ENCODE assay signal across 19 mouse cellular contexts in the genomic region with DNA sequence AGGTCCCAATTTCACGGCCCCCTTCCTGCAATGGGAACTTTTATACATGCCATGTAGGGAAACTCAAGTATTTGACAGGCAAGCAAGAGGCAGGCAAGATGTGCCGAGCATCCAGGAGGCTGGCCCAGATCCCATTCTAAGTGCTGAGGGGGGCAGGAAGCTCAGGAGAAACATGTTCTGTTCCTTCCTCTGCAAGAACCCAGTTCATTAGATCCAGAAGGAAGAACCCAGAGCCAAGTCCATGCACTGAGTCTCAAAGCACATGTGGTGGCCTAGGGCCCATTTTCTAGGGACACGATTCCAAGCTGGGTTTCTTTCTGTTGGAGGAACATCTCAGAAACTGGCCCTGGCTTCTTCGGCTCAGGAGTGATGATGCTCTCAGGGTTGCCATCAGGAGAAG. TPM values are rescaled to one million over a fixed set of nuclear protein-coding genes. Genes with fewer than 3 reads are reported as not detected.
DNase-seq lines count a peak whose midpoint lies in the region; ATAC-seq and TF ChIP-seq lines count a peak whose summit lies in the region.
"Had no signal": no experiment of that assay in that cellular context is flagged by ENCODE, and none has a peak within 500 bp of the region (broad histone marks: within the 10 kb centered on the region; RNA-seq: fewer than 3 reads in every experiment).

No protein-coding gene starts in this region.

- in situ Hi-C loops in CH12.LX (cut with MboI; ENCODE audit: low pct_ligation_motif_present, low pct_unique_long_range_greater_than_20kb, low sequenced_read_pairs), result loop anchor here (10.0 kb wide), 1 partner anchor 109 kb away; no protein-coding TSS in a partner anchor

- no peaks in the 10 kb centered on the region for H3K9me3 ChIP-seq in limb, embryonic 13.5 days
- H3K9me3 ChIP-seq in limb, embryonic 10.5 days (replicated peaks), result no peaks in the 10 kb centered on the region
- H3K9me3 ChIP-seq in CH12.LX (replicated peaks; ENCODE audit: low read length), result no peaks in the 10 kb centered on the region
- no peaks in the 10 kb centered on the region for H3K9me3 ChIP-seq in limb, embryonic 14.5 days (ENCODE audit: control insufficient read depth, low read length)
- H3K9me3 ChIP-seq: limb, embryonic 12.5 days; liver, embryonic 15.5 days; midbrain, embryonic 10.5 days had no signal

- H3K79me2 ChIP-seq in CH12.LX (replicated peaks; ENCODE audit: control insufficient read depth, extremely low read depth, insufficient read depth, poor library complexity, severe bottlenecking), result no peaks in the 10 kb centered on the region

- no peaks in the 10 kb centered on the region for H3K36me3 ChIP-seq in limb, embryonic 13.5 days
- no peaks in the 10 kb centered on the region for H3K36me3 ChIP-seq in limb, embryonic 10.5 days
- H3K36me3 ChIP-seq in CH12.LX (replicated peaks in 1 of 2; ENCODE audit: control insufficient read depth in 1 of 2, insufficient read depth in 1 of 2, low read length in 1 of 2), result peaks cover 65 to 85% of the 10 kb centered on the region in 2 experiments
- H3K36me3 ChIP-seq in limb, embryonic 14.5 days (ENCODE audit: control insufficient read depth, insufficient read depth, low read length), result no peaks in the 10 kb centered on the region
- H3K36me3 ChIP-seq: limb, embryonic 12.5 days; liver, embryonic 15.5 days had no signal

- dilution Hi-C loops in CH12.LX (cut with MboI; ENCODE audit: extremely low pct_ligation_motif_present, extremely low pct_unique_long_range_greater_than_20kb, low sequenced_read_pairs), result no loop called here

- no peak for ATAC-seq in limb, embryonic 13.5 days (ENCODE audit: low FRiP score, low read depth)
- no peak for ATAC-seq in limb, embryonic 14.5 days (ENCODE audit: low FRiP score, low read depth)
- ATAC-seq: forebrain, postnatal 0 days had no signal

- H3K27me3 ChIP-seq in limb, embryonic 13.5 days, result 0 out of 2 replicates have a peak, but pooled peaks cover 5% of the 10 kb centered on the region
- no peaks in the 10 kb centered on the region for H3K27me3 ChIP-seq in limb, embryonic 10.5 days (ENCODE audit: low read depth, poor library complexity, severe bottlenecking)
- H3K27me3 ChIP-seq in CH12.LX (replicated peaks), result no peaks in the 10 kb centered on the region
- no peaks in the 10 kb centered on the region for H3K27me3 ChIP-seq in limb, embryonic 14.5 days (ENCODE audit: control insufficient read depth, insufficient read depth, low read length)
- H3K27me3 ChIP-seq: limb, embryonic 12.5 days; liver, embryonic 15.5 days had no signal

- no peak for TF ChIP-seq RAD21 in CH12.LX (IDR thresholded peaks at IDR 0.05; ENCODE audit: low read depth, low read length)

- H3K4me2 ChIP-seq in limb, embryonic 13.5 days (replicated peaks), result no peak overlapping the region
- peak overlapping the region; percentile 34; the same call in 1 of the 2 replicates for H3K4me2 ChIP-seq in CH12.LX (ENCODE audit: insufficient read depth, low read depth, poor library complexity, severe bottlenecking)
- no peak overlapping the region for H3K4me2 ChIP-seq in limb, embryonic 14.5 days (replicated peaks; ENCODE audit: low read depth, low read length, severe bottlenecking)
- H3K4me2 ChIP-seq: limb, embryonic 12.5 days; liver, embryonic 15.5 days had no signal

- no peak for TF ChIP-seq EP300 in CH12.LX (IDR thresholded peaks at IDR 0.05; ENCODE audit: low read length)

- H3K4me1 ChIP-seq in limb, embryonic 13.5 days, result peaks cover 58% of the 10 kb centered on the region
- H3K4me1 ChIP-seq in limb, embryonic 10.5 days, result peaks cover 39% of the 10 kb centered on the region
- peaks cover 38 to 73% of the 10 kb centered on the region in 2 experiments for H3K4me1 ChIP-seq in CH12.LX (ENCODE audit: control insufficient read depth in 1 of 2, insufficient read depth in 2 of 2)
- H3K4me1 ChIP-seq in limb, embryonic 14.5 days (ENCODE audit: control insufficient read depth, insufficient read depth, low read length), result peaks cover 40% of the 10 kb centered on the region
- H3K4me1 ChIP-seq: liver, embryonic 15.5 days had no signal

- peak; percentile 50 for DNase-seq in gastrocnemius, adult 18-20 months (ENCODE audit: low spot score)
- DNase-seq in gastrocnemius, postnatal 14 days, result no peak
- no peak for DNase-seq in limb, embryonic 10.5 days (ENCODE audit: low spot score)
- no peak for DNase-seq in CH12.LX (ENCODE audit: extremely low read depth)
- no peak for DNase-seq in limb, embryonic 14.5 days (ENCODE audit: low spot score)
- no peak for DNase-seq in right cerebral cortex, adult 2 months (ENCODE audit: low spot score in 2 of 2)
- no peak for DNase-seq in cerebellum, postnatal 4 days (ENCODE audit: low spot score in 2 of 2)
- DNase-seq: cerebellum, adult 8-10 months; forebrain, postnatal 0 days; gastrocnemius, postnatal 36 days; kidney, adult 11 months; right cerebral cortex, adult 18-20 months; thymus, postnatal 36 days had no signal

- no peak for TF ChIP-seq CTCF in CH12.LX (conservative IDR thresholded peaks at IDR 0.05 in 1 of 2, IDR thresholded peaks at IDR 0.05 in 1 of 2; ENCODE audit: low read depth in 2 of 2, low read length in 2 of 2)

- peak overlapping the region; percentile 53; the same call in 1 of the 2 replicates for H3K27ac ChIP-seq in limb, embryonic 13.5 days
- no peak overlapping the region for H3K27ac ChIP-seq in limb, embryonic 10.5 days
- peak overlapping the region; percentile 97 for H3K27ac ChIP-seq in CH12.LX (ENCODE audit: insufficient read depth, low read depth)
- peak overlapping the region; percentile 55 for H3K27ac ChIP-seq in limb, embryonic 14.5 days (replicated peaks; ENCODE audit: low read depth, low read length)
- H3K27ac ChIP-seq: liver, embryonic 15.5 days; midbrain, embryonic 10.5 days had no signal

- H3K4me3 ChIP-seq in limb, embryonic 13.5 days, result no peak overlapping the region
- no peak overlapping the region for H3K4me3 ChIP-seq in limb, embryonic 10.5 days
- no peak overlapping the region for H3K4me3 ChIP-seq in CH12.LX (replicated peaks in 1 of 3; ENCODE audit: low read depth in 2 of 3, low read length in 2 of 3, poor library complexity in 1 of 3)
- no peak overlapping the region for H3K4me3 ChIP-seq in limb, embryonic 14.5 days (replicated peaks; ENCODE audit: low read length)
- H3K4me3 ChIP-seq: limb, embryonic 12.5 days; liver, embryonic 15.5 days; midbrain, embryonic 10.5 days had no signal

- 71% methylated on average over 4 of the region's 4 CpGs for WGBS in limb, embryonic 13.5 days
- 93% methylated on average over 4 of the region's 4 CpGs for WGBS in limb, embryonic 10.5 days
- WGBS in limb, embryonic 14.5 days, result 71% methylated on average over 4 of the region's 4 CpGs

- H3K9ac ChIP-seq in limb, embryonic 13.5 days, result no peak overlapping the region
- peak overlapping the region; percentile 35 for H3K9ac ChIP-seq in CH12.LX (ENCODE audit: insufficient read depth, low read depth)
- H3K9ac ChIP-seq in limb, embryonic 14.5 days (ENCODE audit: low read depth, low read length, severe bottlenecking), result no peak overlapping the region
- H3K9ac ChIP-seq: forebrain, postnatal 0 days; limb, embryonic 12.5 days; liver, embryonic 15.5 days had no signal

- intact Hi-C loops in gastrocnemius, postnatal 14 days (cut with DNase I; ENCODE audit: low total_unique reads), result loop anchor here (10.0 kb wide), 1 partner anchor 59 kb away; no protein-coding TSS in a partner anchor

- no peak for TF ChIP-seq POLR2A in CH12.LX (IDR thresholded peaks at IDR 0.05; ENCODE audit: low read depth, low read length)
- TF ChIP-seq POLR2A in limb, embryonic 14.5 days (IDR thresholded peaks at IDR 0.05; ENCODE audit: borderline replicate concordance, extremely low read depth, insufficient read depth, insufficient read length), result no peak

TF ChIP-seq in CH12.LX, 34 proteins besides CTCF, POLR2A, EP300 and RAD21:
- no peak for TF ChIP-seq CHD1 (IDR thresholded peaks at IDR 0.05; ENCODE audit: low read depth, low read length)
- TF ChIP-seq JUN (IDR thresholded peaks at IDR 0.05; ENCODE audit: insufficient read depth, low read depth, low read length), result no peak
- no peak for TF ChIP-seq BHLHE40 (IDR thresholded peaks at IDR 0.05; ENCODE audit: low read depth, low read length)
- TF ChIP-seq RCOR1 (conservative IDR thresholded peaks at IDR 0.05; ENCODE audit: low read depth, low read length), result no peak
- TF ChIP-seq SIN3A (IDR thresholded peaks at IDR 0.05; ENCODE audit: low read length), result no peak
- no peak for TF ChIP-seq ZMIZ1 (IDR thresholded peaks at IDR 0.05; ENCODE audit: low read depth, low read length)
- TF ChIP-seq NRF1 (IDR thresholded peaks at IDR 0.05; ENCODE audit: low read depth, low read length), result no peak
- TF ChIP-seq ZNF384 (IDR thresholded peaks at IDR 0.05; ENCODE audit: low read depth, low read length), result no peak
- no peak for TF ChIP-seq TBP (conservative IDR thresholded peaks at IDR 0.05; ENCODE audit: low read depth, low read length)
- TF ChIP-seq SMC3 (IDR thresholded peaks at IDR 0.05; ENCODE audit: low read depth, low read length), result no peak

RNA-seq across cellular contexts. Expression of a gene that starts 24.6 kb away (rescaled TPM):
- total RNA-seq in gastrocnemius, adult 18-20 months (2021), result 1 to 10 TPM; 4.3 to 5.1 TPM
- total RNA-seq in gastrocnemius, postnatal 14 days (2021), result 10 to 100 TPM in 1 of 2 experiments, 1 to 10 TPM in 1; 8.5 to 13.1 TPM
- polyA plus RNA-seq in limb, embryonic 13.5 days (2015; fragmentation: Nextera tagmentation; extraction: Ambion mirVana), result 7.0 and 9.5 TPM in 2 replicates
- 5.5 and 5.9 TPM in 2 replicates for polyA plus RNA-seq in limb, embryonic 10.5 days (2016; fragmentation: Nextera tagmentation; extraction: Ambion mirVana)
- total RNA-seq in CH12.LX (2012; rRNA removed) (44.4 and 45.3 TPM in 2 replicates), CH12.LX (2014; rRNA removed) (30.2 and 33.8 TPM in 2 replicates)
- polyA plus RNA-seq in CH12.LX (2012; ENCODE audit: insufficient read length, low read depth), result 60.4 and 61.5 TPM in 2 replicates
- 12.6 and 13.2 TPM in 2 replicates for polyA plus RNA-seq in limb, embryonic 14.5 days (2012; rRNA removed)
- polyA plus RNA-seq in limb, embryonic 14.5 days (2014; fragmentation: Nextera tagmentation; extraction: Ambion mirVana), result 14.6 and 15.1 TPM in 2 replicates

RNA-seq across cellular contexts. Expression of a gene that starts 54.8 kb away (rescaled TPM):
- under 1 TPM; 0.16 to 0.36 TPM for total RNA-seq in gastrocnemius, adult 18-20 months (2021)
- 10 to 100 TPM in 1 of 2 experiments, 1 to 10 TPM in 1; 9.6 to 24.2 TPM for total RNA-seq in gastrocnemius, postnatal 14 days (2021)
- polyA plus RNA-seq in limb, embryonic 13.5 days (2015; fragmentation: Nextera tagmentation; extraction: Ambion mirVana), result 36.8 and 42.1 TPM in 2 replicates
- 11.0 and 13.7 TPM in 2 replicates for polyA plus RNA-seq in limb, embryonic 10.5 days (2016; fragmentation: Nextera tagmentation; extraction: Ambion mirVana)
- total RNA-seq in CH12.LX (2012; rRNA removed) (0.76 and 1.0 TPM in 2 replicates), CH12.LX (2014; rRNA removed) (4.7 and 5.6 TPM in 2 replicates)
- polyA plus RNA-seq in CH12.LX (2012; ENCODE audit: insufficient read length, low read depth), result 11.4 and 12.8 TPM in 2 replicates
- 41.2 and 46.2 TPM in 2 replicates for polyA plus RNA-seq in limb, embryonic 14.5 days (2012; rRNA removed)
- polyA plus RNA-seq in limb, embryonic 14.5 days (2014; fragmentation: Nextera tagmentation; extraction: Ambion mirVana), result 44.6 and 50.5 TPM in 2 replicates
- total RNA-seq: common myeloid progenitor, adult 5-6 weeks; monocyte, adult 5-6 weeks had no signal
